ENCODE assay signal across 8 mouse cellular contexts in the genomic region with DNA sequence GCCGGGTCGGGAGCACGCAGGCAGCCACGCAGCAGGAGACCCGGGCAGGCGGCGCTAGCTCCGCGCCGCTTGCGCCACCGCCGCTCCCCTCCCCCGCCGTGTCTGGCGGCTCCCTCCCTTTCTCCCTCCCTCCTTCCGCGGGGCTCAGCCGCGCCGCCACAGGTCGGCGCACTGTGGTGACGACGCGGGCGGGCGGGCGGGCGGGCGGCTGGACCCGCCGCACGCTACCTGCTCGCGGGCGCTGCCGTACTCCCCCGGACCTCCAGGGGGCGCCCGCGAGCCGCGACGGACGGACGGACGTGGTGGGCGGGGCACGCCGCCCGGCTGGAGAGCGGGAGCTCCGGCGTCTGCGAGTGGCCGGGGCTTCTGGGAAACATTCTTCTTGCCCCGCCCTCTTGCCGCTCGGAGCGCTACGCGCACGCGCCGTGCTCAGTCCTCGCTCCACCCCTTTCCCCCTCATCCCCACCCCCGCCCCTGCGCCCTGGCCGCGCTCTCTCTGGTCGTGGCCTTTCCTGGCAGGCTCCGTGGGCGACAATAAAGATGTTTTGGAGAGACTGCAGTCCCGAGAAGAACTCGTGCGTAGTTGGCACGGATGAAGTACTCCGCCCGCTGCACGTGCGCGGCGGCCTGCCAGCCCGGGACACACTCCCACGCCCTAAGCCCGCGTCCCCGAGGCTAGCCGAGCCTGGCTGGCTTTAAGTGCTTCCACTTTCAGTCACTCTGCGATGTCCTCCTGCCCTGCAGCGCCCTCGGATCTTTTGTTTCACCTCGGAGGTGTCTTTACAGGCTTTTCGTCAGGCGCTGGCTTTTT. TPM values are rescaled to one million over a fixed set of nuclear protein-coding genes. Genes with fewer than 3 reads are reported as not detected.
A peak's percentile ranks its signal among the peaks of the same experiment; 100 is the strongest.
DNase-seq lines count a peak whose midpoint lies in the region; ATAC-seq and TF ChIP-seq lines count a peak whose summit lies in the region.

TSS of gene Scaf11 (minus strand) at position 114 of the 811 bp plus-strand sequence.

- WGBS in hindbrain, embryonic 10.5 days: under 1% methylated on average over 92 of the region's 96 CpGs
- under 1% methylated on average over 53 of the region's 96 CpGs for WGBS in lung, postnatal 0 days

- peak within 1 kb of the TSS; percentile 83 for H3K4me2 ChIP-seq in lung, postnatal 0 days (replicated peaks; ENCODE audit: low read depth, low read length)

- peak within 1 kb of the TSS; percentile 99 for H3K27ac ChIP-seq in hindbrain, embryonic 10.5 days
- peak within 1 kb of the TSS; percentile 100 for H3K27ac ChIP-seq in lung, postnatal 0 days (ENCODE audit: low read length)

- peak; percentile 73 for TF ChIP-seq CTCF in lung, postnatal 0 days (IDR thresholded peaks at IDR 0.05)

- H3K36me3 ChIP-seq in hindbrain, embryonic 10.5 days: peaks cover 7% of the 10 kb centered on the region; the same call in 1 of the 2 replicates
- no peaks in the 10 kb centered on the region for H3K36me3 ChIP-seq in lung, postnatal 0 days (ENCODE audit: insufficient read depth, low read length)

- peak within 1 kb of the TSS; percentile 96 for H3K9ac ChIP-seq in lung, postnatal 0 days (replicated peaks; ENCODE audit: low read depth)

- H3K9me3 ChIP-seq in hindbrain, embryonic 10.5 days: no peaks in the 10 kb centered on the region
- H3K9me3 ChIP-seq in lung, postnatal 0 days (ENCODE audit: low read length): no peaks in the 10 kb centered on the region

- H3K27me3 ChIP-seq in hindbrain, embryonic 10.5 days (ENCODE audit: insufficient read depth, poor library complexity, severe bottlenecking): no peaks in the 10 kb centered on the region
- no peaks in the 10 kb centered on the region for H3K27me3 ChIP-seq in lung, postnatal 0 days (replicated peaks; ENCODE audit: insufficient read depth, low read length)

- peak; percentile 89 for ATAC-seq in frontal cortex, adult (ENCODE audit: low TSS enrichment)
- ATAC-seq in lung, postnatal 0 days: peak; percentile 93

- peaks cover 36% of the 10 kb centered on the region for H3K4me1 ChIP-seq in hindbrain, embryonic 10.5 days (replicated peaks)
- H3K4me1 ChIP-seq in lung, postnatal 0 days (ENCODE audit: insufficient read depth, low read depth, low read length): peaks cover 2% of the 10 kb centered on the region; the same call in 1 of the 2 replicates

- no peak for TF ChIP-seq EP300 in lung, postnatal 0 days (IDR thresholded peaks at IDR 0.05)

- peak; percentile 87 for DNase-seq in MEL-GATA-1-ER (ENCODE audit: extremely low read depth, low read depth)
- peak; percentile 94 for DNase-seq in cerebellum, adult 8-10 months
- peak; percentile 97 for DNase-seq in hindbrain, embryonic 10.5 days (ENCODE audit: low spot score)
- DNase-seq in layer of hippocampus, adult 9-11 months: peak; percentile 95
- peak; percentile 99 for DNase-seq in lung, postnatal 0 days (ENCODE audit: low spot score)
- peak; percentile 97 for DNase-seq in ovary, postnatal 14 days (ENCODE audit: low spot score)
- peak; percentile 97 for DNase-seq in thymus, postnatal 14 days

- H3K4me3 ChIP-seq in hindbrain, embryonic 10.5 days: peak within 1 kb of the TSS; percentile 76
- H3K4me3 ChIP-seq in lung, postnatal 0 days (ENCODE audit: low read depth, low read length): peak within 1 kb of the TSS; percentile 94

RNA-seq across cellular contexts. Expression of gene Scaf11, which starts in this region (rescaled TPM):
- 66.3 and 94.9 TPM in 2 replicates for polyA plus RNA-seq in hindbrain, embryonic 10.5 days (2016; fragmentation: Nextera tagmentation; extraction: Ambion mirVana)
- polyA plus RNA-seq in lung, postnatal 0 days (2015; fragmentation: Nextera tagmentation; extraction: Ambion mirVana): 59.9 and 65.6 TPM in 2 replicates

Comparison
In these comparisons a context has a peak if more than half of its experiments do, and no peak if none do; other contexts are left out.
1. Peak in every context shown above with its lines: DNase-seq, ATAC-seq, H3K4me3 ChIP-seq and H3K27ac ChIP-seq.